ENCODE assay signal across 9 mouse cellular contexts in the genomic region with DNA sequence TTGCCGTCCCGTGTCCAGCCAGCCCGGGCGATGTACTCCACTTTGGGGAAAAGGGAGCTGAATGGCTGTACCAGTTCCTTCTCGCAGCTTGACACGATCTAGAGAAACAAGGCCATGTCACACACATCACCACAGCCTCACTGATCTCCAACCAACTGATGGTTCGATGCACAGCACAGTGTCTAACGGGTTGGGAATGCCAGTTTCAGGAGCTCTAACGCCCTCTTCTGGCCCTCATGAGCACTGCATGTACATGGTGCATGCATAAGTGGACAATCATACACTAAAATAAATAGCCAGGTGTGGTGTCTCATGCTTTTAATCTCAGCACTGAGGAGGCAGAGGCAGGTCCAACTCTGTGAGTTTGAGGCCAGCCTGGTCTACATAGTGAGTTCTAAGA. TPM values are rescaled to one million over a fixed set of nuclear protein-coding genes. Genes with fewer than 3 reads are reported as not detected.
A peak's percentile ranks its signal among the peaks of the same experiment; 100 is the strongest.
DNase-seq lines count a peak whose midpoint lies in the region; ATAC-seq and TF ChIP-seq lines count a peak whose summit lies in the region.
"Had no signal": no experiment of that assay in that cellular context is flagged by ENCODE, and none has a peak within 500 bp of the region (broad histone marks: within the 10 kb centered on the region; RNA-seq: fewer than 3 reads in every experiment).

No protein-coding gene starts in this region.

- peaks cover 76% of the 10 kb centered on the region for H3K36me3 ChIP-seq in kidney, postnatal 0 days (ENCODE audit: insufficient read depth, low read length)
- no peaks in the 10 kb centered on the region; the same call in 1 of the 2 replicates for H3K36me3 ChIP-seq in testis, adult 2 months (ENCODE audit: control insufficient read depth, insufficient read depth, low read length)

- no peak for TF ChIP-seq POLR2A in testis, adult 2 months (IDR thresholded peaks at IDR 0.05; ENCODE audit: control insufficient read depth, low read depth, low read length)
- no peak for TF ChIP-seq POLR2A in brain, embryonic 14.5 days (IDR thresholded peaks at IDR 0.05; ENCODE audit: borderline replicate concordance, extremely low read depth, insufficient read depth, insufficient read length, poor library complexity, severe bottlenecking)

- H3K27ac ChIP-seq in kidney, postnatal 0 days = no peak overlapping the region
- H3K27ac ChIP-seq in testis, adult 2 months (ENCODE audit: control insufficient read depth, insufficient read depth, low read depth, low read length) = no peak overlapping the region

- H3K4me1 ChIP-seq in kidney, postnatal 0 days (replicated peaks; ENCODE audit: insufficient read depth, low read length) = no peaks in the 10 kb centered on the region
- H3K4me1 ChIP-seq in testis, adult 2 months (ENCODE audit: control insufficient read depth, insufficient read depth, low read length) = peaks cover 2% of the 10 kb centered on the region; the same call in 1 of the 2 replicates

- H3K27me3 ChIP-seq in kidney, postnatal 0 days (ENCODE audit: insufficient read depth, low read length) = no peaks in the 10 kb centered on the region
- no peaks in the 10 kb centered on the region for H3K27me3 ChIP-seq in testis, adult 2 months (ENCODE audit: control insufficient read depth, insufficient read depth, low read length)

- 86% methylated on average over 9 of the region's 9 CpGs for WGBS in kidney, postnatal 0 days

- no peak overlapping the region for H3K4me3 ChIP-seq in kidney, postnatal 0 days (replicated peaks; ENCODE audit: low read depth, low read length)
- no peak overlapping the region for H3K4me3 ChIP-seq in testis, adult 2 months (ENCODE audit: control insufficient read depth, low read depth, low read length)

- TF ChIP-seq CTCF in kidney, postnatal 0 days (IDR thresholded peaks at IDR 0.05; ENCODE audit: low read depth) = peak; percentile 56
- TF ChIP-seq CTCF in testis, adult 2 months (IDR thresholded peaks at IDR 0.05; ENCODE audit: control insufficient read depth, insufficient read depth, insufficient replicate concordance, low read depth, low read length) = peak; percentile 62; the same call in 1 of the 2 replicates
- peak; percentile 42; the same call in 1 of the 2 replicates for TF ChIP-seq CTCF in brain, embryonic 14.5 days (IDR thresholded peaks at IDR 0.05; ENCODE audit: borderline replicate concordance, extremely low read depth, insufficient read depth, insufficient read length)

- DNase-seq in kidney, postnatal 0 days (ENCODE audit: low spot score) = no peak
- no peak for DNase-seq in kidney, adult 11 months
- DNase-seq in testis, postnatal 10 days (ENCODE audit: low spot score) = no peak
- no peak for DNase-seq in brain, embryonic 14.5 days (ENCODE audit: low read depth)
- DNase-seq in thymus, postnatal 4 days = no peak
- no peak for DNase-seq in urinary bladder, postnatal 10 days (ENCODE audit: low spot score)
- DNase-seq in ovary, adult 18-20 months (ENCODE audit: low spot score) = no peak

- ATAC-seq in kidney, postnatal 0 days (replicated peaks; ENCODE audit: low FRiP score, low read depth) = no peak
- ATAC-seq: forebrain, embryonic 16.5 days had no signal

- H3K9ac ChIP-seq in kidney, postnatal 0 days (ENCODE audit: low read depth, low read length) = no peak overlapping the region

- H3K4me2 ChIP-seq in kidney, postnatal 0 days (ENCODE audit: low read length) = no peak overlapping the region

- H3K9me3 ChIP-seq in kidney, postnatal 0 days (replicated peaks; ENCODE audit: low read length) = no peaks in the 10 kb centered on the region

RNA-seq across cellular contexts. Expression of a gene that starts 16.9 kb away (rescaled TPM):
- 83.0 and 85.0 TPM in 2 replicates for polyA plus RNA-seq in kidney, postnatal 0 days (2015; fragmentation: Nextera tagmentation; extraction: Ambion mirVana)
- polyA plus RNA-seq in testis, adult 2 months (2012; rRNA removed) = 49.9 and 56.7 TPM in 2 replicates
- polyA plus RNA-seq in brain, embryonic 14.5 days (2012; rRNA removed) = 49.8 and 54.7 TPM in 2 replicates

RNA-seq across cellular contexts. Expression of a gene that starts 18.1 kb away (rescaled TPM):
- polyA plus RNA-seq in kidney, postnatal 0 days (2015; fragmentation: Nextera tagmentation; extraction: Ambion mirVana) = 22.1 and 25.2 TPM in 2 replicates
- 12.8 and 15.0 TPM in 2 replicates for polyA plus RNA-seq in testis, adult 2 months (2012; rRNA removed)
- polyA plus RNA-seq in brain, embryonic 14.5 days (2012; rRNA removed) = 53.3 and 54.4 TPM in 2 replicates

RNA-seq across cellular contexts. Expression of a gene that starts 38.3 kb away (rescaled TPM):
- 7.4 and 7.8 TPM in 2 replicates for polyA plus RNA-seq in kidney, postnatal 0 days (2015; fragmentation: Nextera tagmentation; extraction: Ambion mirVana)
- 0.29 and 0.31 TPM in 2 replicates for polyA plus RNA-seq in testis, adult 2 months (2012; rRNA removed)
- 9.8 TPM in 2 replicates for polyA plus RNA-seq in brain, embryonic 14.5 days (2012; rRNA removed)

RNA-seq across cellular contexts. Expression of a gene that starts 56.0 kb away (rescaled TPM):
- polyA plus RNA-seq in kidney, postnatal 0 days (2015; fragmentation: Nextera tagmentation; extraction: Ambion mirVana) = 11.7 TPM in 2 replicates
- polyA plus RNA-seq in testis, adult 2 months (2012; rRNA removed) = 5.7 and 7.0 TPM in 2 replicates
- polyA plus RNA-seq in brain, embryonic 14.5 days (2012; rRNA removed) = 27.0 and 31.0 TPM in 2 replicates
